Mouse (Mus musculus): ENCODE measurements around the gene Cox6b2. TPM values are rescaled to one million over a fixed set of nuclear protein-coding genes. Genes with fewer than 3 reads are reported as not detected.

Cox6b2 gene
- total RNA-seq, 4 experiments from 2014 or later = 5.1 to 10.3 (median 9.1) TPM

- no peak for DNase-seq
Measured at GRCm38 (mm10) chr7:4764946-4765710, 12.2 kb upstream of the Cox6b2 start.

DNA sequence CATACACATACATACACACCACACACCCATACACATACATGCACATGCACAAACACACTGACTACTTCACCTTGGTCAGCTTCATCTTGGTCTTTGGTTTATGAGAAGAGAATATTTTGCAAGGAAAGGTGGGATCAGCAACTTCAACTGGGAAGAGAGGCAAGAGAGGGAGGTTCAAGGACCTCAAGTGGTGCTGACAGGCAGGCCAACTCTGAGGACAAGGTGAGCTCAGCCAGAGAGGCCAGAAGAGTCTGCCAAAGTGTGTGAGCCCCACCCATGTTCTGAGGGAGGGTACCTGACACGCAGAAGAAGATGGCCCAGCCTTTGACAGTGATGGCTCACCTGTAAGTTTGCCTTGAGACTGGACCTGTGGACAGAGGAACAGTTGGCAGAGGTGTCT, 6.8 kb upstream of the Cox6b2 start:
- no peak for DNase-seq

- DNase-seq = no peak
Measured at GRCm38 (mm10) chr7:4751971-4752820, 698 bp downstream of the Cox6b2 start.

DNA sequence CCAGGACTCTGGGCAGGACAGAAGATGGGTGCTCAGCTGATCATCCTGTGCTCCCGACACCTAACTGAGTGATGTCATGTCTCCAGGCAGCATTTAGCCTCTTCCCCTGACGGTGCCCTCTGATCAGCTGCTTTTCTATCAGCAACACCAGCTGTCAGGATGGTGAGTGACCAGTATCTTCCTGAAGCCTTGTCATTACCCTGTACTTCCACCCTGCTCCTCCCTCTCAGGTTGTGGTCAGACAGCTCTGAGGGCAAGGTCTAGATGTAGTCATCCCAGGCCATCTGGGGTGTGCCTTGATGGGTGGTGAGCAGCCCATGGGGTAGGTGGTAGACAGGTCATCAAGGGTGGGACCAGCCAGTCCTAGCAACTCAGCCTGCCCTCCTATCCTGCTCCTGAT, 3.7 kb downstream of the Cox6b2 start:
- no peak for DNase-seq

DNA sequence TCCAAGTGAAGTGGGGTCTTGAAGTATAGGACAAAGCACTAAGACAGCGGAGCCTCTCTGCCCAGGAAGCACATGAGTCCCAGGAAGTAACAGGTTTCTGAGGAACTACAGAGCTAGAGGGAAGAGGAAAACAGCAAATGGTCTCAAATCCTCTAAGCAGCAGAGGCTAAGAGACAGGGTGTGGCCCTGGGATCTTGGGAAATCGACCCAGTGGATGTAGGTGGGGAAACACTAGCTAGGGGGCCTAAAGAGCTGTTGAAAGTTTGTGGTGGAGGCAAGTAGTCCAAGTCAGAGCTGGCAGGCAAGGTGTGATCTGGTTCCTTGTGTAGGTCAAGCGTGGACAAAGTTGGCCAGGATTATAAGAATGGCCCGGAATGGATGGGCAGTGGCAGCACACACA, 4.6 kb downstream of the Cox6b2 start:
- no peak for DNase-seq

DNA sequence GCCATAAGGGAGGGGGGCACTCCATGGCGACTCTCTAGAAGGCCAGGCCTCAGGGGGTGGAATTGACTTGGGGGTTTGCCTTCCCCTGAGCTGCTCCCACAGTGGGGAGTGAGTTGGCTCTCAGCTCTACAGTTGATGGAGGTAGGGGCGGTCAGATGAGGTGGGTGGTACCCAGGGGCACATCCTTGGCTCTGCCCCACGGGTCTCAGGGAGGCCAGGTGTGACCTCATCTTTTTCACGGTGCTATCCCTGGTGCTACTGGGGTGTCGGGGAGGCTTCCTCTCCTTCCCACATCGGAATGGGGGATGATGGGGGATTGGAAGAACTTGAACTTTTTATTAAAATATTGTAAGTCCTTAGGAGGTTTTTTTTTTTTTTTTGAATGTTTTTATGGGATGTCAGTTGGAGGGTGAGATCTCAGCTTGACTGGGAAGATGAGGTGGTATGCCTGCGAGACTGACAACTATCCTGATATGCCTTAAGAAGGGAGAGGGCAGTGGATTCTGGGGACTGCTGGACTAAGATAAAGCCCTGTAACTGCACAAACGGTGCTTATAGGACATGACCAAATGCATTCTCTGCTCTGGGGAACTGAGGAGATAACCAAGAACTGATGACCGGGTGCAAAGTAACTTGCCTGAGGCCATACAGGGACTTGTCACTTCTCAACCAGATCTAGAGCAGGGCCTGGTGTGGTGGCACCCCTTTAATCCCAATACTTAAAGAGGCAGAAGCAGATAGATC, 5.6 kb downstream of the Cox6b2 start:
- DNase-seq = no peak

GRCm38 (mm10) chr7:4746326-4746980, 6.4 kb downstream of the Cox6b2 start:
- DNase-seq = no peak

- DNase-seq = no peak
Measured at GRCm38 (mm10) chr7:4744886-4745285, 8.0 kb downstream of the Cox6b2 start.

DNA sequence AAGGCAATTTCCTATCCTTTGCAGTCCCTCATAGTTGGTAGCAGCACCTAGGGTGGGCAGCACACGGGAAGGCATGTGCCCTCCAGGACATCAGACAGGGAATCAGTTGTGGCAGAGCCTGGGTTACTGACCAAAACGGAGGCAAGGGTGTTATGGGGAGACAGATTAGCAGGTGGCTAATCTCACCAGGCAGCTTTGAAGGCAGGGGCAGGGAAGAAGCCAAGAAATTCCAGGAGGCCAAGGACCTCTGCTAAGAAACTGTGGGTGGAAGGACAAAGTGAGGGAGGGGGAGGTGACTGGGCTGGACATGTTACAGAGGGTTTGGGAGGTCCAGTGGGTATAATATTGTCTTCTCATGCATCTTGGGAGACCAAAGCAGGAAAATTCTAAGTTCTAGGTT, 9.5 kb downstream of the Cox6b2 start:
- no peak for DNase-seq

DNA sequence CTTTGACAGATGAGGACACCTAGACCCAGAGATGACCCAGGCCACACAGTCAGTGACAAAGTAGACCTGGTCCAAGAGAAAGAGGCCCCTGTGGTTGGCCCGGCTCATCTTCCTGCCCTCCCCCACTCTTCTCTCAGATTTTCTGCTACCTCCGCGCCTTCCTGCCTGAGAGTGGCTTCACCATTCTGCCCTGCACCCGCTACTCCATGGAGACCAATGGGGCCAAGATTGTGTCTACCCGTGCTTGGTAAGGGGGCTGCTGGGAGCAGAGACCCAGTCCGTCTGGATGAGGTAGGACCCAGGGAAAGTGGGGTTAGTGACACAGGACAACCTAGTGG, 10.4 kb downstream of the Cox6b2 start:
- DNase-seq = no peak

- DNase-seq = no peak
Measured at GRCm38 (mm10) chr7:4741672-4742481, 11.0 kb downstream of the Cox6b2 start.

- DNase-seq = peak; percentile 55
Measured at GRCm38 (mm10) chr7:4741151-4741550, 11.7 kb downstream of the Cox6b2 start.

DNA sequence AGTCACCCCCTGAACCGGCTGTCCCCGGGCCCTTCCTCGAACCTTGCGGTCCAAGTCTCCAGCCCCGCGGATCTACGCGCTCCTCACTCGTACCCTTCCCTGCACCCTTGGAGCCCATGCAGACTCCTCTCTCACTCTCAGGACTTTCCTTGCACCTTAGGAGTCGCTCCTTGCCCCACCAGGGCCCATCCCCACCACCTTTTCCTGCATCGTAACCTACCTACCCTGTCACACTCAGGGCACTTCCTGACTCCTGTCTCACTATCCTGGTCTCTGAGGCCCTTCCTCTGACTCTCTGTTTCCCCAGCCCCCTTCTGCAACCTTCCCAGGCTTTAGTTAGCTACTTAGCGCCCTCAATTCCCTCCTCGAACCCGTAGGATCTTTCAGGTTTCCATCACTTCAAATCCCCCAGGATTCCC, 12.6 kb downstream of the Cox6b2 start:
- no peak for DNase-seq

DNA sequence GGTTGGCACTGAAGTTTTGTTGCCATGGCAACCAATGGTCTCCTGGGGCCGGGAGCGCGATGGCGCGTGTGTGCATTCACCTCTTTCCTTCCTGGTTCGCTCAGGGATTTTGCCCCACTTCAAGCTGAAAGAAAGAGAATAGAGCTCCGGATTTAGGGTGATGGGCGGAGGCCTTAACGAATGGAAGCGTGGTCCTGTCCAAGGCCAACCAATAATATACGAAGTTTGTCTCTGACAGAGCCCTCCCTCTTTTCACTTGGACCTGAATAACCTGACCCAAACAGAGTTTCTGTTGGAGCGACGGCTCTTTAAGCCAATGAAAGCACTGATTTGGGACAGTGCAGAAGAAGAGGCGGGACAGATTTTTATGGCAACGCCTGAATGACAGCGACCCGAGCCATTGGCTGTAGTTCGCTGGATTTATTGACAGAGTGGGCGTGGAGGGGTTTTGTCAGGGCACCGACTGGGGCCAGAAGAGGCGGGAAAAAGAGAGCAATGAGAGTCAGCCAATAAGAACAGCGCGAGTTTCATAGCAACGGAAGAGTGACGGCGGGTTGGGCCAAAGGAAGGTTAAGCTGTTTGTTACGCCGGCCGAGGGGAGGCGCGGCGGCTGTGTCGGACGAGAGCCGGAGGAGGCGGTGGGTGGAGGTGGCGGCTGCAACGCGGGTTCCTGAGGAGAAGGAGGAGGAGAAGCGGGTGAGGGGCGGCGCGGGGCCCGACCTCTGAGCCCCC, 13.2 kb downstream of the Cox6b2 start, which contains the start of gene Kmt5c:
Kmt5c (plus strand) TSS at position 572 of the 732 bp plus-strand sequence.
- DNase-seq = peak; percentile 100

DNA sequence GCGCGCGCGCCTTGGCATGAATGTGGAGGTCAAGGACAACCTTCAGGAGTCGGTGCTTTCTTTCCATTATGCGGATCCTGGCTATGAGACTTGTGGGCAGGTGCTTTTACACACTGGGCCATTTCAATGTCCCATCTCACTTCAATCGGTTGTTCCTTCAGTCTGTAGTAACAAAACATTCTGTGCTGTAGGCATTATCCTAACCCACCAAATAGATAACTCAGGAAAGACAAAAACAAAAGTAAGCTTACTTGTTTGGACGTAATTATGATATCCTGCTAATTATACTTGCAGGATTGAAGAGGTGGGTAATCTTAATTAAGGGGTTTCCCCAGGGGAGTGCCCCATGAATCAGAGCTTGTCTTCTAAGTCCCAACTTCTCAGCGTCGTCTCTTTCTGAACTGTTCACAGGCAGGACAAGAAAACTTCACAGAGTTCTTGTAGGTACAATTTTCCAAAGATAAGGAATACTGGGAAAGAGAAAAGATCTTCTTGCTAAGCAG, 13.8 kb downstream of the Cox6b2 start:
- no peak for DNase-seq

DNA sequence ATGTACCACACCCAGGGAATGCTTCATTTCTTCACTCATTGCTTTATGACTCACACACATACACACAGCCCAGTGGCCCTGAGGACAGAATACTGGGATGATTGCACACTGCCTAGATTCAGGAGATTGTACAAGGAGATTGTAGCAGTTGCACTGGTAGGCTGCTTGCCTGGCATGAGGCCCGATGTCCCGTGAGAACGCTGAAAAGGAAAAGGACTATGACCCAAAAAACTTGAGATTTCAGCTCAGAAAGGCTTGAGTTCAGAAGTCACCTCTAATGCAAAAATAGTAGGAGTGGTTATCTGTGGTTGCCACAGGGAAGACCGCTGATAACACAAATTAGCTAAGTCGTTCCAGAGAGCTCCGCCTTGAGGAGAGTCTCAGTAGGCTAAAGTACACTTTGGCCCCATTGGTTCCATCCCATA, 19.9 kb downstream of the Cox6b2 start:
- DNase-seq = no peak

DNA sequence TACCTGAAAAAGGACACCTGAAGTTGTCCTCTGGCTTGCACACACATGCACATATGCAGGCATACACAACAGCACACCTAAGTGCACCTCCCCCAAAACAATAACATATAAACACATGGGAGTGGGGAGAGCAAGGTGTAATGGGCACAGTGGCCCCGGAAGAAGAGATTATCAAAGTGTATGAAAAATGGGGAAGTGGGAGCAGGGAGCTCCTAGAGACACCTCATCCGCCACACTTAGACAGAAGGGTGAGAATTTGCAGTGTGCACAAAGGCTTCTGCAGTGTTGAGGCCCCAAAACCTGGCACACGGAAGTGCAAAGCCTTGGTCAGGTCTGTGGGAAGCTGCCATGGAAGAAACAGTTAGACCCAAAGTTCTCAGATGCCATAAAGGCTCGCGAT, 21.8 kb downstream of the Cox6b2 start:
- DNase-seq = no peak

DNA sequence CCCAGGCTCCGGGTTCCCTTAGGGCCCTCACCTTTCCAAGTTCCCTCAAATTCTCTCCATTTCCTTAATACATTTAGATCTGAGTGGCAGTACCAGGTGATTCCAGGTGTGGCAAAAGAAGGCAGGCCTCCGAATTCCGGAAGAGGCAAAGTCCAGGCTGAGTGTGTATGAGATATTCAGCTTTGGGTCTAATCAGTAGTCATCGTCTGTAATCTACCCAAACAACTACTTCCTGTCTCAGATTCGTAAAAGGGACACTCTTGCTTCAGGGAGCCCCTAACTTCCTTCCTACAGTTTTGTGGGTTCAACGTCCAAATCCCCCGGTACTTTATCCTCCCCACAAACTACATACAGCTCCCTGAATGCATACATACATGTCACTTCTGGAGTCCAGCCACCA, 27.7 kb downstream of the Cox6b2 start, which contains the start of gene Tmem150b:
Tmem150b (minus strand) TSS at position 81 of the 400 bp plus-strand sequence.
- DNase-seq = no peak

DNA sequence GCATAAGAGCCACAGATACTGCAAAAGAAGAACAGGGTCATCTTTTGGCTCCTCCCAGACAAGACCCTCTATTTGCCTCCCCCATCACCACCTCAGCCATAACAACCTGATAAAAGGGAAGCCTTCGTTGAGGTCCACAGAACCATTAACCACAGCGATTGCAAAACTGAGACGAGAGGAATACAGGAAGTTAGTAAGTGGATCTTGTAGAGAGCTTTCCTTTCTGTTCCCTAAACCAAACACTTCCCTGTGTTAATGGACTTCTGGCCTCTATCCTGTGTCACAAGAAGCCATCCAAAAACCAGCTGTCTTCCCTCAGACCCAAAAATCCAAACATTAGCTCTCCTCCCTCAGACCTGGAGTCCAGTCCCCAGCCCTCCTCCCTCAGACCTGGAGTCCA, 28.5 kb downstream of the Cox6b2 start:
- DNase-seq = no peak

DNA sequence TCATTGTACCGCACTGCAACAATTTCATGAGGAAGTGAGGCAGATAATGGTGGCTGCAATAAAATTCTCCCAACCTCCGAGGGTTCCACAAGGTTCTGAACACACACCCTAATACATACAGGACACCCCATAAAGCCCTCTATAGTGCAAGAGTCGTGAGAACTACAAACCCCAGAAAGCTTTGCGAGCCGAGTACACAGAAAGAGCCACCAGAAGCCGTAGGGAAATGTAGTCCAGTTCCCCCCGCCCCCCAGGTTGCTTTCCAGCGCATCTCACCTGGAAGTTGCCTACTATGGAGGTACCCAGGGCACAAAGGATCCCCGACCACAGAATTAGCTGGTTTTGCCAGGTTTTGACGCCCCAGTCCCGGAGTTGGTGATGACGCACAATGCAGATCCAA, 29.4 kb downstream of the Cox6b2 start:
- DNase-seq = no peak

DNA sequence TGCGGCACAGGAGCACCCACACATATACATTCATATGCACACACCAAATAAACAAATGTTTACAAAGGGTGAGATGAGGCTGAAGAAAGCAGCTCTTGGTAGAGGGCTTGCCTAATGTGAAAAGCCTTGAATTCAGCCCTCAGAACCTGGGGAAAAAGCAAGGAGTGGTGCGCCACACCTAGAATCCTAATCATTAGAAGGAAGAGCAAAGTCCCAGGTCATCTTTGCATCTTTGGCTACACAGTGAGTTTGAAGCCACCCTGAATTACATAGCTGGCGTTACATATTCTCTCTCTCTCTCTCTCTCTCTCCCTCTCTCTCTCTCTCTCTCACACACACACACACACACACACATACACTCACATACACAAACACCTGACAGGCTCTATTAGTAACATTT, 33.6 kb downstream of the Cox6b2 start:
- DNase-seq = no peak
